Mouse (Mus musculus) lung, postnatal 14 days (tissue): ENCODE data around the gene Adcy7.

Source experiments
- DNase-seq: peaks from one replicate; pipeline ENCODE4 v3.0.0; 2021

Adcy7 gene

GRCm38 (mm10) chr8:88272231-88273050 lies at the start of gene Adcy7:
Adcy7 (plus strand) TSS chr8:88272403.
- peak; percentile 75 for DNase-seq

GRCm38 (mm10) chr8:88225358-88225757 lies 46.8 kb upstream of the Adcy7 start:
- no peak for DNase-seq

GRCm38 (mm10) chr8:88227851-88228250 lies 44.4 kb upstream of the Adcy7 start:
- DNase-seq, result no peak

- DNase-seq, result no peak
Observed at GRCm38 (mm10) chr8:88228286-88228685, 43.9 kb upstream of the Adcy7 start.

- no peak for DNase-seq
Observed at GRCm38 (mm10) chr8:88228800-88229199, 43.4 kb upstream of the Adcy7 start.

- DNase-seq, result no peak
Observed at GRCm38 (mm10) chr8:88236666-88237065, 35.5 kb upstream of the Adcy7 start.

- DNase-seq, result no peak
Observed at GRCm38 (mm10) chr8:88237606-88238005, 34.6 kb upstream of the Adcy7 start.

GRCm38 (mm10) chr8:88239277-88239676 lies 32.9 kb upstream of the Adcy7 start:
- no peak for DNase-seq

- DNase-seq, result no peak
Observed at GRCm38 (mm10) chr8:88241871-88242270, 30.3 kb upstream of the Adcy7 start.

GRCm38 (mm10) chr8:88244298-88244697 lies 27.9 kb upstream of the Adcy7 start:
- DNase-seq, result peak; percentile 66

- DNase-seq, result peak; percentile 84
Observed at GRCm38 (mm10) chr8:88252791-88253190, 19.4 kb upstream of the Adcy7 start.

- no peak for DNase-seq
Observed at GRCm38 (mm10) chr8:88254957-88255356, 17.2 kb upstream of the Adcy7 start.

- DNase-seq, result no peak
Observed at GRCm38 (mm10) chr8:88258024-88258423, 14.2 kb upstream of the Adcy7 start.

GRCm38 (mm10) chr8:88258544-88258943 lies 13.7 kb upstream of the Adcy7 start:
- DNase-seq, result no peak

GRCm38 (mm10) chr8:88260466-88260980 lies 11.7 kb upstream of the Adcy7 start:
- no peak for DNase-seq

GRCm38 (mm10) chr8:88262831-88263635 lies 9.2 kb upstream of the Adcy7 start:
- no peak for DNase-seq

- no peak for DNase-seq
Observed at GRCm38 (mm10) chr8:88265511-88265910, 6.7 kb upstream of the Adcy7 start.

GRCm38 (mm10) chr8:88266170-88266800 lies 5.9 kb upstream of the Adcy7 start:
- peak; percentile 95 for DNase-seq

GRCm38 (mm10) chr8:88266801-88267403 lies 5.3 kb upstream of the Adcy7 start:
- no peak for DNase-seq

GRCm38 (mm10) chr8:88269107-88269875 lies 2.9 kb upstream of the Adcy7 start:
- DNase-seq, result no peak

GRCm38 (mm10) chr8:88270086-88270485 lies 2.1 kb upstream of the Adcy7 start:
- no peak for DNase-seq

GRCm38 (mm10) chr8:88273051-88273430 lies 838 bp downstream of the Adcy7 start:
- no peak for DNase-seq
